Mouse (Mus musculus): ENCODE data around the gene Flvcr2.

Flvcr2 gene

GRCm38 (mm10) chr12:85794094-85794493 is 47.8 kb downstream of the Flvcr2 start:
- no peak for DNase-seq (ENCODE audit: low spot score)

GRCm38 (mm10) chr12:85795551-85795950 is 49.2 kb downstream of the Flvcr2 start:
- no peak for DNase-seq (ENCODE audit: low spot score)

- DNase-seq (ENCODE audit: low spot score), result peak; percentile 8
Observed at GRCm38 (mm10) chr12:85800031-85800430, 53.7 kb downstream of the Flvcr2 start.

GRCm38 (mm10) chr12:85809726-85810125 is 63.4 kb downstream of the Flvcr2 start:
- no peak for DNase-seq (ENCODE audit: low spot score)

- DNase-seq (ENCODE audit: low spot score), result no peak
Observed at GRCm38 (mm10) chr12:85810959-85811358, 64.6 kb downstream of the Flvcr2 start.

- no peak for DNase-seq (ENCODE audit: low spot score)
Observed at GRCm38 (mm10) chr12:85811676-85812075, 65.3 kb downstream of the Flvcr2 start.

- no peak for DNase-seq (ENCODE audit: low spot score)
Observed at GRCm38 (mm10) chr12:85813599-85813998, 67.3 kb downstream of the Flvcr2 start.

GRCm38 (mm10) chr12:85822051-85822450 is 75.7 kb downstream of the Flvcr2 start:
- DNase-seq (ENCODE audit: low spot score), result no peak

GRCm38 (mm10) chr12:85824438-85825264 is 78.3 kb downstream of the Flvcr2 start, which contains the start of the genes Erg28 and Ttll5:
Gene Erg28 (minus strand): TSS chr12:85824550.
Gene Ttll5 (plus strand): TSS chr12:85824659.
- DNase-seq (ENCODE audit: low spot score), result peak; percentile 91

- DNase-seq (ENCODE audit: low spot score), result peak; percentile 35
Observed at GRCm38 (mm10) chr12:85825361-85825760, 79.0 kb downstream of the Flvcr2 start.

- DNase-seq (ENCODE audit: low spot score), result no peak
Observed at GRCm38 (mm10) chr12:85825822-85826221, 79.5 kb downstream of the Flvcr2 start.

GRCm38 (mm10) chr12:85828856-85829255 is 82.5 kb downstream of the Flvcr2 start:
- no peak for DNase-seq (ENCODE audit: low spot score)

- no peak for DNase-seq (ENCODE audit: low spot score)
Observed at GRCm38 (mm10) chr12:85829866-85830265, 83.5 kb downstream of the Flvcr2 start.

- DNase-seq (ENCODE audit: low spot score), result peak; percentile 33
Observed at GRCm38 (mm10) chr12:85830691-85831090, 84.4 kb downstream of the Flvcr2 start.

- no peak for DNase-seq (ENCODE audit: low spot score)
Observed at GRCm38 (mm10) chr12:85834543-85834942, 88.2 kb downstream of the Flvcr2 start.

GRCm38 (mm10) chr12:85837765-85838164 is 91.4 kb downstream of the Flvcr2 start:
- DNase-seq (ENCODE audit: low spot score), result no peak

- no peak for DNase-seq (ENCODE audit: low spot score)
Observed at GRCm38 (mm10) chr12:85839371-85840000, 93.1 kb downstream of the Flvcr2 start.

- DNase-seq (ENCODE audit: low spot score), result peak; percentile 18
Observed at GRCm38 (mm10) chr12:85848164-85848958, 102.0 kb downstream of the Flvcr2 start.

- DNase-seq (ENCODE audit: low spot score), result no peak
Observed at GRCm38 (mm10) chr12:85850661-85851060, 104.3 kb downstream of the Flvcr2 start.

- DNase-seq (ENCODE audit: low spot score), result no peak
Observed at GRCm38 (mm10) chr12:85853836-85854235, 107.5 kb downstream of the Flvcr2 start.

- no peak for DNase-seq (ENCODE audit: low spot score)
Observed at GRCm38 (mm10) chr12:85854271-85854670, 107.9 kb downstream of the Flvcr2 start.

GRCm38 (mm10) chr12:85857300-85857699 is 111.0 kb downstream of the Flvcr2 start:
- no peak for DNase-seq (ENCODE audit: low spot score)

All from MN1 (cell line).